Mouse (Mus musculus) myocyte (in vitro differentiated cells): ENCODE measurements around the gene Camta1.
A peak's percentile ranks its signal among the peaks of the same experiment; 100 is the strongest.

ENCODE experiments used
- CEBPB ChIP-seq: IDR thresholded peaks from 2 replicates; pipeline ENCODE4 v1.6.1; 2011; ENCODE audit warnings: mild to moderate bottlenecking, moderate library complexity; ENCODE audit not compliant: poor library complexity, insufficient read depth, severe bottlenecking
- E2F4 ChIP-seq: IDR thresholded peaks from one replicate; pipeline ENCODE4 v1.6.1; 2011; ENCODE audit warnings: mild to moderate bottlenecking, control low read depth, moderate library complexity; ENCODE audit not compliant: insufficient read depth
- MAX ChIP-seq: IDR thresholded peaks from one replicate; pipeline ENCODE4 v1.6.1; 2011; ENCODE audit warnings: low read depth, mild to moderate bottlenecking, control low read depth
- MYOD1 ChIP-seq, 3 experiments: IDR thresholded peaks; one replicate each; pipeline ENCODE4 v1.6.1; 2011; ENCODE audit warnings: control low read depth in 2 of 3, low read depth in 2 of 3, mild to moderate bottlenecking in 2 of 3, moderate library complexity in 1 of 3; ENCODE audit not compliant: insufficient read length in 2 of 3, control insufficient read depth in 1 of 3
- MYOG ChIP-seq, 3 experiments: IDR thresholded peaks; one replicate each; pipeline ENCODE4 v1.6.1; 2011; ENCODE audit warnings: control low read depth in 2 of 3, low read depth in 2 of 3, mild to moderate bottlenecking in 2 of 3; ENCODE audit not compliant: insufficient read length in 2 of 3, control insufficient read depth in 1 of 3, insufficient read depth in 1 of 3
- POLR2A ChIP-seq: IDR thresholded peaks from one replicate; pipeline ENCODE4 v1.6.1; 2011; ENCODE audit warnings: low read depth, mild to moderate bottlenecking, control low read depth, moderate library complexity; ENCODE audit not compliant: insufficient read length
- POLR2AphosphoS2 ChIP-seq: IDR thresholded peaks from one replicate; pipeline ENCODE4 v1.6.1; 2011; ENCODE audit warnings: low read depth, control low read depth; ENCODE audit not compliant: insufficient read length
- TCF12 ChIP-seq: IDR thresholded peaks from one replicate; pipeline ENCODE4 v1.6.1; 2011; ENCODE audit warnings: mild to moderate bottlenecking, control low read depth; ENCODE audit not compliant: poor library complexity, insufficient read depth, severe bottlenecking
- TCF3 ChIP-seq: IDR thresholded peaks from one replicate; pipeline ENCODE4 v1.6.1; 2011; ENCODE audit warnings: low read depth, control low read depth; ENCODE audit not compliant: insufficient read length
- USF1 ChIP-seq: IDR thresholded peaks from one replicate; pipeline ENCODE4 v1.6.1; 2011; ENCODE audit warnings: low read depth, mild to moderate bottlenecking, control low read depth, moderate library complexity

- TF ChIP-seq TCF12 (no peak), POLR2A (peak; percentile 99), CEBPB (no peak), POLR2AphosphoS2 (peak; percentile 99), MAX (no peak), E2F4 (no peak), TCF3 (no peak), USF1 (no peak), MYOD1 (IDR thresholded peaks at IDR 0.05; ENCODE audit: control insufficient read depth in 1 of 3, insufficient read length in 2 of 3, low read depth in 2 of 3) (peak in 2 of 3 experiments; percentile 24 to 40), MYOG (IDR thresholded peaks at IDR 0.05; ENCODE audit: control insufficient read depth in 1 of 3, insufficient read depth in 1 of 3, insufficient read length in 2 of 3, low read depth in 2 of 3) (no peak)
Measured at GRCm38 (mm10) chr4:150909451-150910156, 952.1 kb downstream of the Camta1 start.
